Mouse (Mus musculus) splenic B cell, adult 2 months (primary cell): Measurements from ENCODE around the gene Faap100.
A peak's percentile ranks its signal among the peaks of the same experiment; 100 is the strongest.
"Not testable (repeated sequence)": the region's sequence is repeated elsewhere in the genome, so short reads cannot be mapped to it uniquely, and the experiment has no call there.

Source experiments
- DNase-seq: peaks from one replicate; pipeline ENCODE4 v3.0.0-alpha.2; 2011; ENCODE audit warnings: low read depth, low spot score
- H3K27me3 ChIP-seq: 2 replicates; pipeline ENCODE4 v1.6.1; 2012; ENCODE audit warnings: mild to moderate bottlenecking, low read length, moderate library complexity, mixed read lengths; ENCODE audit not compliant: control insufficient read depth, poor library complexity, insufficient read depth, severe bottlenecking
- H3K36me3 ChIP-seq: 2 replicates; pipeline ENCODE4 v1.6.1; 2012; ENCODE audit warnings: mild to moderate bottlenecking, low read length, moderate library complexity, mixed read lengths; ENCODE audit not compliant: control insufficient read depth, poor library complexity, insufficient read depth, severe bottlenecking

Gene Faap100

GRCm38 (mm10) chr11:120361295-120361694 is 17.3 kb downstream of the Faap100 start, which contains the start of gene Fscn2:
Gene Fscn2, plus strand, starts transcription at chr11:120361534.
- no peak for DNase-seq
- H3K36me3 ChIP-seq = no peaks in the 10 kb centered on the region
- no peaks in the 10 kb centered on the region for H3K27me3 ChIP-seq

GRCm38 (mm10) chr11:120360755-120361154 is 17.8 kb downstream of the Faap100 start:
- Histone ChIP-seq H3K36me3 (no peaks in the 10 kb centered on the region), H3K27me3 (no peaks in the 10 kb centered on the region)
- no peak for DNase-seq

- H3K27me3 ChIP-seq = no peaks in the 10 kb centered on the region
- DNase-seq = no peak
These were observed 18.5 kb downstream of the Faap100 start for GRCm38 (mm10) chr11:120360062-120360461.

GRCm38 (mm10) chr11:120359391-120359790 is 19.2 kb downstream of the Faap100 start:
- Histone ChIP-seq H3K36me3 (no peaks in the 10 kb centered on the region), H3K27me3 (no peaks in the 10 kb centered on the region)
- no peak for DNase-seq

More at GRCm38 (mm10) chr11:120360062-120360461, 18.5 kb downstream of the Faap100 start:
- H3K36me3 ChIP-seq = no peaks in the 10 kb centered on the region

- no peak for DNase-seq
- no peaks in the 10 kb centered on the region for H3K27me3 ChIP-seq
These were observed 20.7 kb downstream of the Faap100 start for GRCm38 (mm10) chr11:120357791-120358401.

GRCm38 (mm10) chr11:120356900-120357299 is 21.7 kb downstream of the Faap100 start:
- Histone ChIP-seq H3K36me3 (no peaks in the 10 kb centered on the region), H3K27me3 (no peaks in the 10 kb centered on the region)
- no peak for DNase-seq

More at GRCm38 (mm10) chr11:120357791-120358401, 20.7 kb downstream of the Faap100 start:
- no peaks in the 10 kb centered on the region for H3K36me3 ChIP-seq

- no peaks in the 10 kb centered on the region for H3K27me3 ChIP-seq
- H3K36me3 ChIP-seq = no peaks in the 10 kb centered on the region
- no peak for DNase-seq
These were observed 22.2 kb downstream of the Faap100 start for GRCm38 (mm10) chr11:120356319-120356840.

GRCm38 (mm10) chr11:120355277-120356039 is 23.1 kb downstream of the Faap100 start:
- Histone ChIP-seq H3K27me3 (no peaks in the 10 kb centered on the region), H3K36me3 (no peaks in the 10 kb centered on the region)
- DNase-seq = no peak

GRCm38 (mm10) chr11:120354304-120355276 is 24.0 kb downstream of the Faap100 start:
- Histone ChIP-seq H3K27me3 (no peaks in the 10 kb centered on the region), H3K36me3 (no peaks in the 10 kb centered on the region)
- no peak for DNase-seq

GRCm38 (mm10) chr11:120353500-120354303 is 24.9 kb downstream of the Faap100 start:
- H3K36me3 ChIP-seq = no peaks in the 10 kb centered on the region
- peak; percentile 90 for DNase-seq
- no peaks in the 10 kb centered on the region for H3K27me3 ChIP-seq

GRCm38 (mm10) chr11:120352571-120353290 is 25.8 kb downstream of the Faap100 start:
- H3K36me3 ChIP-seq = no peaks in the 10 kb centered on the region
- H3K27me3 ChIP-seq = no peaks in the 10 kb centered on the region
- DNase-seq = no peak

- not testable (repeated sequence) for H3K27me3 ChIP-seq, DNase-seq, H3K36me3 ChIP-seq
These were observed 26.5 kb downstream of the Faap100 start for GRCm38 (mm10) chr11:120352093-120352350.

GRCm38 (mm10) chr11:120351250-120352092 is 27.1 kb downstream of the Faap100 start:
- Histone ChIP-seq H3K36me3 (peaks cover 5% of the 10 kb centered on the region; the same call in 1 of the 2 replicates), H3K27me3 (no peaks in the 10 kb centered on the region)
- DNase-seq = no peak
